Mouse (Mus musculus): ENCODE measurements around the gene Gatc. TPM values are rescaled to one million over a fixed set of nuclear protein-coding genes. Genes with fewer than 3 reads are reported as not detected.
"Not testable (repeated sequence)": the region's sequence is repeated elsewhere in the genome, so short reads cannot be mapped to it uniquely, and the experiment has no call there.

The Gatc gene
- total RNA-seq (2021): 10 to 100 TPM; 22.2 to 28.0 TPM
- long read RNA-seq, experiment 1, transcript Gatc-201 (3 exons, 1,797 nt): major isoform, 30 of 32 reads
- long read RNA-seq, experiment 1, partial matches to known transcripts: 2 of 32 reads
- long read RNA-seq, experiment 1, other reads (novel, unspliced or antisense): 0 of 32 reads
- long read RNA-seq, experiment 2, transcript Gatc-201 (3 exons, 1,797 nt): major isoform, 28 of 29 reads
- long read RNA-seq, experiment 2, partial matches to known transcripts: 1 of 29 reads
- long read RNA-seq, experiment 2, other reads (novel, unspliced or antisense): 0 of 29 reads

DNA sequence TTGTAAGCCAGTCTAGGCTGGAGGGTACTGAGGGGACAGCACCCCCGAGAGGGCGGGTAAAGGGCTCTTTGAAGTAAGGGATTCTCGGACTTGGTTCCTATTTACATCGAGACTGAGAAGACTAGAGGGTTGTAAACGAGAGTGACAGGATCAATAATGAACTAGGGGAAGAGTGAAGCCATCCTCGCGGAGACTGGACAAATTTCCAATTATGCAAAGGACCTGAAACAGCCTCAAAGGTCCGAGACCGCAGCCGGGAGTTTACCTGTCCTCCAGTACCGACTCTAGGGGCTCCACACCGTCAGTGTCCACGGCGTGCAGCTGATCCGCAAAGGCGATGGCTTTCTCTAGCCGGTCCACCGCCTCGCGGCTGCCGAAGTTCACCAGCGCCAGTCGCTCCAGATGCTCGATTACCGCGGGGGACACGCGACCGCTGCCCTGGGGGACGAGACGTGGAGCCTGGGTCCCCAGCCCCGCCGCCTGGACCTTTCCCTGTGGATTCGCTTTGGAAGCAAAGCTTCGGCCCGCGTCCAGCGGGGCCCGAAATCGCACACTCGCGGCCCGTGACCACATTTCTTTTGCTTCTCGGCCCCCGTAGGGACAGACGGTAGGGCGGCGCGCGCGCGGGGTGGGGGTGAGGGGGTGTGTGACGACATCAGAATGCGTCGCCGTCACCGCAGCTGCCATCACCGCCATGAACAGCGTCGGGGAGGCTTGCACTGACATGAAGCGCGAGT, at the start of gene Gatc, which contains the start of gene Triap1:
Gene Gatc (minus strand): TSS at position 602 of the 737 bp plus-strand sequence.
Gene Triap1 (plus strand): TSS at position 649 of the 737 bp plus-strand sequence.
- Histone ChIP-seq H3K4me3 (peak within 1 kb of the TSS; percentile 99), H3K27ac (peak within 1 kb of the TSS; percentile 98)
- DNase-seq: peak; percentile 94
- intact Hi-C loops (cut with DNase I): loop anchor here (5.0 kb wide), 1 partner anchor 58 kb away; no protein-coding TSS in a partner anchor
- no peak for TF ChIP-seq CTCF (IDR thresholded peaks at IDR 0.05)

GRCm38 (mm10) chr5:115378882-115379281, 37.9 kb upstream of the Gatc start:
- H3K4me3 ChIP-seq; H3K27ac ChIP-seq; DNase-seq; intact Hi-C loops (cut with DNase I): not testable (repeated sequence)

DNA sequence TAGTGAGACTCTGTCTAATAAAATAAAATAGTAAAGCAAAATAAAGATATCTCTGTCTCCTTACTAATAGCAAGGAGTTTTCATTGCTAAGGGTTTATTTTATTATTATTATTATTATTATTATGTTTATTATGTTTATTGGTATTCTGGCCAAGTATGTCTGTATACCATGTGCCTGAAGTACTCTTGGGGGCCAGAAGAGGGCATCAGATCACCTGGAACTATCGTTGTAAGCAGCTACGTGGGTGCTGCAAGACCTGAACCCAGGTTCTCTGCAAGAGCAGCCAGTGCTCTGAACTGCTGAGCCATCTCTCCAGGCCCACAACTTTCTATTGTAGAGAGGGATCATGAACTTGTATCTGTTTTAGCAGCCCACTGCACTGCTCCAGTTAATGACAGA, 34.5 kb upstream of the Gatc start:
- no peak overlapping the region for H3K4me3 ChIP-seq
- H3K27ac ChIP-seq: no peak overlapping the region
- intact Hi-C loops (cut with DNase I): no loop called here
- no peak for DNase-seq
- no peak for TF ChIP-seq CTCF (IDR thresholded peaks at IDR 0.05)

DNA sequence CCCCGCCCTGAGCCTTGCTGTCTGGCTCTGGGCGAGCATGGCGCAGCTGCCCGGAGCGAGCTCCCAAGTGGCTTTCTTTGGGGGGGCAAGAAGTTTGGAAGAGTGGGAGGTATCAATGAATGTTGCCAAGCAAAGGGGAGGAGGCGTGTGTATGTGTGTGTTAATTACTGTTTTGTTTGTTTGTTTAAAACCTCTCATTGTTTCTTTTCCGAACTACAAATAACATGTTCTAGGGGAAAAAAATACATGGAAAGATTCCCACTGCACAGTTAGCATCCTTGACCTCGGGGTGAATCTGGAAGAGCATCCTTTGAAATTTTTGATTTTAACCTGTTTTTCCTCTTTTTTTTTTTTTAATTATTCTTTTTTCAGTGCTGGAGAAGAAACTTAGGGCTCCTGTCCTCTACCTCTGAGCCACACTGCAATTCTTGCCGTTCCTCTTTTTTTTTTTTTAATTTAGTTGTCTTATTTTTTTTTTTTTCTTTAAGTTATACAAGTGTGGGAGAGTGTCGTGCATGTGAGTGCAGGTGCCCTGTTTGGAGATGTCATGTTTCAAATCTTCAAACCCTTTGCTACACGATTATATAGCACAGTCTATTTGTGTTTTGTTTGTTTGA, 33.3 kb upstream of the Gatc start:
- Histone ChIP-seq H3K27ac (no peak overlapping the region), H3K4me3 (no peak overlapping the region)
- no peak for TF ChIP-seq CTCF (IDR thresholded peaks at IDR 0.05)
- intact Hi-C loops (cut with DNase I): no loop called here
- DNase-seq: no peak

- intact Hi-C loops (cut with DNase I): no loop called here
- H3K27ac ChIP-seq: no peak overlapping the region
- DNase-seq: no peak
- H3K4me3 ChIP-seq: no peak overlapping the region
- TF ChIP-seq CTCF (IDR thresholded peaks at IDR 0.05): no peak
These were observed 32.6 kb upstream of the Gatc start for GRCm38 (mm10) chr5:115373441-115374203.

DNA sequence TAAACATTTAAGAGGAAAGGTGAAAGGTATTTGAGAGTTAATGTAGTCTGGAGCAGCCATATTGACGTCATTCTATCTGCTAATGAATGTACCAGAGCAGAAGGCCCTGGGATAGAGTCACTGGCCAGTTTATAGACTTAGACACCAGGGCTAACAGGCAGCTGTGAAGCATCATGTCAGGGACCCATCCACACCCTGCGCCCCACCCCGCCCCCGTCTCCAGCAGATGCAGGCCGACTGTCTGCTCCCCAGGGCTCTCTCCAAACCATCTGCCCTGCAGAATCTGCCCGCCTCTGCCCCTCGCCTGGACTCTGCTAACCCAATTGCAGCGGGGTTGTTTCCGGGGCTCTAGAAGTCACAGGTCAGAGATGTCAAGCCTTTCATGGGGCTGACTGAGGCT, 30.8 kb upstream of the Gatc start:
- intact Hi-C loops (cut with DNase I): no loop called here
- TF ChIP-seq CTCF (IDR thresholded peaks at IDR 0.05): no peak

DNA sequence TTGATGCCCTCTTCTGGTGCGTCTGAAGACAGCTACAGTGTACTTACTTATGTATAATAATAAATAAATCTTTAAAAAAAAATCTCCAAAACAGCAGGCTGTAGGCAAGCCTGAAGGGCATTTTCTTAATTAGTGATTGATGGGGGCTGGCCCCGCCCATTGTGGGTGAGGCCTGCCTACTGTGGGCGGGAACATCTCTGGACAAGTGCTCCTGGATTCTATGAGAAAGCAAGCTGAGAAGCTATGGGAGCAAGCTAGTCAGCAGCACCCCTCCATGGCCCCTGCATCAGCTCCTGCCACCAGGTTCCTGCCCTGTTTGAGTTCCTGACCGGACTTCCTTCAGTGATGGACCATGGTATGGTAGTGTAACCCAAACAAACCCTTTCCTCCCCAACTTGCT, 23.8 kb upstream of the Gatc start:
- H3K4me3 ChIP-seq: no peak overlapping the region
- no peak for DNase-seq
- intact Hi-C loops (cut with DNase I): no loop called here
- TF ChIP-seq CTCF (IDR thresholded peaks at IDR 0.05): no peak
- no peak overlapping the region for H3K27ac ChIP-seq

More for the DNA sequence above, 30.8 kb upstream of the Gatc start:
- H3K4me3 ChIP-seq: no peak overlapping the region
- DNase-seq: no peak
- no peak overlapping the region for H3K27ac ChIP-seq

GRCm38 (mm10) chr5:115362819-115363714, 22.1 kb upstream of the Gatc start:
- Histone ChIP-seq H3K4me3 (no peak overlapping the region), H3K27ac (no peak overlapping the region)
- DNase-seq: no peak
- no peak for TF ChIP-seq CTCF (IDR thresholded peaks at IDR 0.05)
- intact Hi-C loops (cut with DNase I): no loop called here

DNA sequence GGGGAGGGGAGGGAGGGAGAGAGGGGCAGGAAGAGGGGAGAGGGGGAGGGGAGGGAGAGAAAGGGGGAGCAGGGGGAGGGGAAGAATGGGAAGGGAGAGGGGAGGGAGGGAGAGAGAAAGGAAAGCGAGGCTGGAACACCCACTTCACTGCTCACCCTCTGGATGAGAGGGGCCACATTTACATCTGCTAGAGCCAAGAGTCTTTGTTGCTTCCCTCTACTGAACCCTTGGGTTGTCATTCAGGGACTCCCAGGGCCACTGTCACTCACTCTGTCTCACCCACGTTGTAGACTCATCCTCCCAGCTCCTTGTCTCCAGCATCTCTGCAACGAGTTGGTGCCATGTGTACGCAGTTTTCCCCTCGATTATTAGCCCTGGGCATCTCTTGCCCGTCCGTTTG, 21.2 kb upstream of the Gatc start:
- Histone ChIP-seq H3K27ac (no peak overlapping the region), H3K4me3 (no peak overlapping the region)
- intact Hi-C loops (cut with DNase I): no loop called here
- DNase-seq: no peak
- TF ChIP-seq CTCF (IDR thresholded peaks at IDR 0.05): no peak

GRCm38 (mm10) chr5:115359851-115360372, 18.9 kb upstream of the Gatc start:
- intact Hi-C loops (cut with DNase I): loop anchor here (1.0 kb wide), 1 partner anchor 81 kb away; no protein-coding TSS in a partner anchor
- no peak for DNase-seq
- TF ChIP-seq CTCF (IDR thresholded peaks at IDR 0.05): no peak
- H3K4me3 ChIP-seq: no peak overlapping the region
- no peak overlapping the region for H3K27ac ChIP-seq

GRCm38 (mm10) chr5:115359438-115359837, 18.5 kb upstream of the Gatc start:
- DNase-seq: no peak
- peak overlapping the region; percentile 39; the same call in 1 of the 2 replicates for H3K4me3 ChIP-seq
- TF ChIP-seq CTCF (IDR thresholded peaks at IDR 0.05): no peak
- H3K27ac ChIP-seq: no peak overlapping the region
- intact Hi-C loops (cut with DNase I): loop anchor here (1.0 kb wide), 1 partner anchor 82 kb away; no protein-coding TSS in a partner anchor

Measured in gastrocnemius, adult 2 months (tissue).